20 mouse cellular contexts compared by ENCODE assay signal in genomic region chr10:111843301-111843700, GRCm38 (mm10).
DNase-seq lines count a peak whose midpoint lies in the region; ATAC-seq lines count a peak whose summit lies in the region.
"Had no signal": no experiment of that assay in that cellular context is flagged by ENCODE, and none has a peak within 500 bp of the region (broad histone marks: within the 10 kb centered on the region; RNA-seq: fewer than 3 reads in every experiment).

No protein-coding gene starts in this region.

- H3K27me3 ChIP-seq in hindbrain, embryonic 12.5 days = no peaks in the 10 kb centered on the region
- H3K27me3 ChIP-seq in hindbrain, embryonic 13.5 days = 0 out of 2 replicates have a peak, but pooled peaks cover 2% of the 10 kb centered on the region
- H3K27me3 ChIP-seq: embryonic facial prominence, embryonic 15.5 days; limb, embryonic 13.5 days; lung, embryonic 15.5 days; midbrain, embryonic 12.5 days had no signal

- intact Hi-C loops in left cerebral cortex, postnatal 10 days (cut with DNase I) = no loop called here

- H3K9ac ChIP-seq in hindbrain, embryonic 12.5 days = no peak overlapping the region
- H3K9ac ChIP-seq in hindbrain, embryonic 13.5 days = no peak overlapping the region
- H3K9ac ChIP-seq: embryonic facial prominence, embryonic 15.5 days; limb, embryonic 13.5 days; liver, embryonic 14.5 days; lung, embryonic 15.5 days; midbrain, embryonic 12.5 days had no signal

- H3K36me3 ChIP-seq in hindbrain, embryonic 12.5 days = no peaks in the 10 kb centered on the region
- no peaks in the 10 kb centered on the region for H3K36me3 ChIP-seq in hindbrain, embryonic 13.5 days
- H3K36me3 ChIP-seq: embryonic facial prominence, embryonic 15.5 days; G1E; limb, embryonic 13.5 days; lung, embryonic 15.5 days; midbrain, embryonic 12.5 days had no signal

- ATAC-seq in hindbrain, embryonic 12.5 days (ENCODE audit: low FRiP score) = peak; percentile 59
- no peak for ATAC-seq in hindbrain, embryonic 13.5 days (ENCODE audit: low FRiP score)
- peak; percentile 73 for ATAC-seq in granulocyte monocyte progenitor cell, adult 5-6 weeks (replicated peaks; ENCODE audit: poor library complexity, severe bottlenecking)
- ATAC-seq: inflammation-experienced regulatory T-cells, adult 6 months had no signal

- no peak overlapping the region for H3K27ac ChIP-seq in hindbrain, embryonic 12.5 days
- no peak overlapping the region for H3K27ac ChIP-seq in hindbrain, embryonic 13.5 days
- H3K27ac ChIP-seq: embryonic facial prominence, embryonic 15.5 days; limb, embryonic 13.5 days; liver, embryonic 14.5 days; lung, embryonic 15.5 days; midbrain, embryonic 12.5 days had no signal

- DNase-seq in 416B (ENCODE audit: low read depth) (peak; percentile 18), MN1 (ENCODE audit: low spot score) (peak; percentile 40)
- no peak for DNase-seq in layer of hippocampus, adult 8-10 months (ENCODE audit: low spot score in 2 of 2)
- no peak for DNase-seq in left cerebral cortex, postnatal 10 days (ENCODE audit: extremely low spot score in 1 of 2, low spot score in 2 of 2)
- DNase-seq: heart, adult 18-20 months; heart, postnatal 36 days; kidney, adult 9 months; kidney, postnatal 4 days; lung, postnatal 4 days; thymus, postnatal 14 days had no signal

- H3K4me3 ChIP-seq in hindbrain, embryonic 12.5 days = no peak overlapping the region
- no peak overlapping the region for H3K4me3 ChIP-seq in hindbrain, embryonic 13.5 days
- H3K4me3 ChIP-seq: embryonic facial prominence, embryonic 15.5 days; limb, embryonic 13.5 days; lung, embryonic 15.5 days; midbrain, embryonic 12.5 days had no signal

- peaks cover 16% of the 10 kb centered on the region for H3K4me1 ChIP-seq in hindbrain, embryonic 12.5 days
- peaks cover 14% of the 10 kb centered on the region for H3K4me1 ChIP-seq in hindbrain, embryonic 13.5 days (replicated peaks)

- no peaks in the 10 kb centered on the region for H3K9me3 ChIP-seq in hindbrain, embryonic 12.5 days (replicated peaks)
- no peaks in the 10 kb centered on the region for H3K9me3 ChIP-seq in hindbrain, embryonic 13.5 days
- H3K9me3 ChIP-seq: embryonic facial prominence, embryonic 15.5 days; G1E; limb, embryonic 13.5 days; lung, embryonic 15.5 days; midbrain, embryonic 12.5 days had no signal

- 44% methylated on average over 9 of the region's 9 CpGs for WGBS in hindbrain, embryonic 12.5 days
- 44% methylated on average over 9 of the region's 9 CpGs for whole genome bisulfite sequencing in hindbrain, embryonic 13.5 days

- no peak overlapping the region for H3K4me2 ChIP-seq in hindbrain, embryonic 12.5 days (replicated peaks)
- no peak overlapping the region for H3K4me2 ChIP-seq in hindbrain, embryonic 13.5 days
- H3K4me2 ChIP-seq: embryonic facial prominence, embryonic 15.5 days; limb, embryonic 13.5 days; lung, embryonic 15.5 days; midbrain, embryonic 12.5 days had no signal

Comparison
In these comparisons a context has a peak if more than half of its experiments do, and no peak if none do; other contexts are left out.
1. DNase-seq: peak in 416B (single experiment) and MN1 (single experiment); none in layer of hippocampus, adult 8-10 months (0 of 2) and left cerebral cortex, postnatal 10 days (0 of 2).